Mouse (Mus musculus) cortical plate, adult 2 months (tissue): ENCODE measurements around the gene Nudcd3.

ENCODE experiments used
- CTCF ChIP-seq: fragments of 200-500 bp; IDR thresholded peaks from 2 replicates; pipeline ENCODE4 v1.5.1; 2011; ENCODE audit warnings: mild to moderate bottlenecking, control low read depth, low read length; ENCODE audit not compliant: insufficient read depth; ENCODE audit errors: extremely low read depth
- POLR2A ChIP-seq: fragments of 200-500 bp; IDR thresholded peaks from 2 replicates; pipeline ENCODE4 v1.6.1; 2011; ENCODE audit warnings: mild to moderate bottlenecking, low read length, control low read depth; ENCODE audit not compliant: insufficient read depth; ENCODE audit errors: extremely low read depth

DNA sequence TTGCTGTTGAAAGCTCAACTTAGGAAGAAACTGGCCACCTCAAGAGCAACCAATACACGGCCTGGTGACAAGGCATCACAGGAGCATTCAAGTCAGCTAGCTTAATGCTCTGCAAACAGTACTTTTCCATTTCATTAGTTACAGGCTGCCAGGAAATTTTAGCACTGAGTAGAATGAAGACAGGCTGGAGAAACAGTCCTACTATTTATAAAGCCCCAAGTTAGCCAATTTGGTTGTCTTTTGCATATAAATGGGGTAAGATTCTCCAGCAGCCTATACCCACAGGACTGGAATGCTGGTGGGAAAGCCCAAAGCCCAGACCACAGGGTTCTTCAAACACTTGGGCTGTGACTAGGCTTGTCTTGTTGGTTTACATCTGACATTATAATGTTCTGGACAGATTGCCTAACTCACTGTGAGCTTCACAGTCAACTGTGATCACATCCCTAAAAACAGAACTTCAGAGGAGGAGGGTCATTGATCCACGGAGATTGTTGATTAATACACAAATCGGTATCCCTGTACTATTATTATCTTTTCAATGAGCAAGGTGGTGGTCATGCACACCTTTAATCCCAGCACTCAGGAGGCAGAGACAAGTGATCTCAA, 39.4 kb downstream of the Nudcd3 start:
- no peak for TF ChIP-seq CTCF
- no peak for TF ChIP-seq POLR2A
